Mouse (Mus musculus): ENCODE data around the gene Tubb4b.

DNA sequence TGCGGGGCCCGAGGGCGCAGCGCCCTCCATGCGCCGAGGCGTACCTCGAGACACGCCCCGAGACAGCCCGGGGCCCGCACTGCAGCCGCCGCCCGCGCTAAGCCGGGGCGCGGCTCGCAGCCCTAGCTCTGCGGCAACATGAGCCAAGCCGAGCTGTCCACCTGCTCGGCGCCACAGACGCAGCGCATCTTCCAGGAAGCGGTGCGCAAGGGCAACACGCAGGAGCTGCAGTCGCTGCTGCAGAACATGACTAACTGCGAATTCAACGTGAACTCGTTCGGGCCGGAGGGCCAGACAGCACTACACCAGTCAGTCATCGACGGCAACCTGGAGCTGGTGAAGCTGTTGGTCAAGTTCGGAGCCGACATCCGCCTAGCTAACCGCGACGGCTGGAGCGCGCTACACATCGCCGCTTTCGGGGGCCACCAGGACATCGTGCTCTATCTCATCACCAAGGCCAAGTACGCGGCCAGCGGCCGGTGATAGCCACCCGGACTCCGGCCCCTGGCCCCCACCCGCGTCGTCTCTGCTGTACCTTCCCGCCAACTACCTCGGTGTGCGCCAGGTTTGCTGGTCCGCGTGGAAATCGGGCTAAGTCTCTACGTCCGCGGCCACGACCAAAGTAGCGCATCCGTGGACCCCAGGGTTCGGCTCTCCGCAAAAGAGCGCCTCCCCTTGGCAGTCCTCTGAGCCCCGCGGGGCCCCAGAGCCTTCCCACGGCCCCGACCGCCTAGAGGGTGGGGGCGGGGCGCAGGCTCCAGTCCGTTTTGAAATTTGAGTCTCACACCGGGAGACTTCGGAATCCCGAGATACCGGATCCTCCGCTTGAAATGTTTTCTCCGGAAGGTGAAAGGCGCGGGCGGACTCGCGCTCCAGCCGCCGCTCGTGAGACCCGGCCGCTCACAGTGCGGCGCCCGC is 43.3 kb downstream of the Tubb4b start:
- no peak for TF ChIP-seq POLR2A (IDR thresholded peaks at IDR 0.05; ENCODE audit: insufficient read depth, low read depth, low read length)
- no peak for TF ChIP-seq CTCF (IDR thresholded peaks at IDR 0.05; ENCODE audit: insufficient read depth, low read depth, low read length)

All from olfactory bulb, adult 2 months (tissue).